7 mouse cellular contexts compared by ENCODE assay signal in genomic region chr6:47757849-47758248, GRCm38 (mm10). TPM values are rescaled to one million over a fixed set of nuclear protein-coding genes. Genes with fewer than 3 reads are reported as not detected.
DNase-seq lines count a peak whose midpoint lies in the region; ATAC-seq and TF ChIP-seq lines count a peak whose summit lies in the region.
"Not testable (repeated sequence)": the region's sequence is repeated elsewhere in the genome, so short reads cannot be mapped to it uniquely, and the experiment has no call there.

No protein-coding gene starts in this region.

- not testable (repeated sequence) for H3K79me2 ChIP-seq in liver, adult 2 months (ENCODE audit: control insufficient read depth, insufficient read depth, low read length)

- H3K27ac ChIP-seq in embryonic facial prominence, embryonic 10.5 days (replicated peaks); hindbrain, embryonic 13.5 days; liver, adult 2 months (replicated peaks; ENCODE audit: insufficient read depth, low read depth, low read length); midbrain, embryonic 14.5 days (replicated peaks; ENCODE audit: low read depth, low read length): not testable (repeated sequence)

- H3K4me2 ChIP-seq in hindbrain, embryonic 13.5 days, result 0 out of 2 replicates have a peak overlapping the region, but pooled peaks have one; percentile 37
- not testable (repeated sequence) for H3K4me2 ChIP-seq in midbrain, embryonic 14.5 days (ENCODE audit: low read length)

- not testable (repeated sequence) for H3K27me3 ChIP-seq in embryonic facial prominence, embryonic 10.5 days (replicated peaks; ENCODE audit: low read depth, poor library complexity, severe bottlenecking); hindbrain, embryonic 13.5 days; liver, adult 2 months (ENCODE audit: control insufficient read depth, insufficient read depth, low read length); midbrain, embryonic 14.5 days (ENCODE audit: control insufficient read depth, insufficient read depth, low read length)

- H3K4me1 ChIP-seq in embryonic facial prominence, embryonic 10.5 days; hindbrain, embryonic 13.5 days (replicated peaks); liver, adult 2 months (ENCODE audit: control insufficient read depth, insufficient read depth, low read length); midbrain, embryonic 14.5 days (ENCODE audit: control insufficient read depth, insufficient read depth, low read length): not testable (repeated sequence)

- not testable (repeated sequence) for TF ChIP-seq POLR2A in liver, adult 2 months (IDR thresholded peaks at IDR 0.05; ENCODE audit: extremely low read depth, insufficient read depth, low read length)

- not testable (repeated sequence) for ATAC-seq in hindbrain, embryonic 13.5 days (ENCODE audit: low FRiP score); midbrain, embryonic 14.5 days (ENCODE audit: low FRiP score, low TSS enrichment)

- peak overlapping the region; percentile 46; the same call in 1 of the 2 replicates for H3K4me3 ChIP-seq in embryonic facial prominence, embryonic 10.5 days
- peak overlapping the region; percentile 24 for H3K4me3 ChIP-seq in hindbrain, embryonic 13.5 days
- H3K4me3 ChIP-seq in liver, adult 2 months (ENCODE audit: insufficient read depth, low read depth, low read length), result peak overlapping the region; percentile 30; the same call in 1 of the 2 replicates
- H3K4me3 ChIP-seq in midbrain, embryonic 14.5 days (replicated peaks; ENCODE audit: low read depth, low read length), result 0 out of 2 replicates have a peak overlapping the region, but pooled peaks have one; percentile 18

- WGBS in embryonic facial prominence, embryonic 10.5 days, result 3% methylated on average over 22 of the region's 38 CpGs
- 1% methylated on average over 20 of the region's 38 CpGs for WGBS in hindbrain, embryonic 13.5 days
- 4% methylated on average over 20 of the region's 38 CpGs for WGBS in liver, adult 2 months
- 4% methylated on average over 16 of the region's 38 CpGs for WGBS in midbrain, embryonic 14.5 days

- not testable (repeated sequence) for TF ChIP-seq CTCF in liver, adult 2 months (IDR thresholded peaks at IDR 0.05; ENCODE audit: low read depth, low read length)

- H3K36me3 ChIP-seq in embryonic facial prominence, embryonic 10.5 days (replicated peaks); hindbrain, embryonic 13.5 days; liver, adult 2 months (ENCODE audit: control insufficient read depth, insufficient read depth, low read length); midbrain, embryonic 14.5 days (ENCODE audit: control insufficient read depth, insufficient read depth, low read length): not testable (repeated sequence)

- H3K9ac ChIP-seq in hindbrain, embryonic 13.5 days; midbrain, embryonic 14.5 days (replicated peaks; ENCODE audit: low read length): not testable (repeated sequence)
- 0 out of 2 replicates have a peak overlapping the region, but pooled peaks have one; percentile 47 for H3K9ac ChIP-seq in liver, adult 2 months (ENCODE audit: low read depth, low read length)

- H3K9me3 ChIP-seq in embryonic facial prominence, embryonic 10.5 days; hindbrain, embryonic 13.5 days; midbrain, embryonic 14.5 days (ENCODE audit: control insufficient read depth, low read length): not testable (repeated sequence)

- DNase-seq in embryonic facial prominence, embryonic 10.5 days (ENCODE audit: low spot score); liver, adult 2 months (ENCODE audit: extremely low read depth, low read depth, low spot score); midbrain, embryonic 14.5 days: not testable (repeated sequence)
- peak; percentile 84 to 87 for DNase-seq in gastrocnemius, adult 8-10 months (ENCODE audit: low spot score in 2 of 2)
- DNase-seq in layer of hippocampus, adult 9-10 months (ENCODE audit: low spot score), result peak; percentile 85
- DNase-seq in spleen, adult 12 weeks (ENCODE audit: low spot score), result peak; percentile 75

RNA-seq across cellular contexts. Expression of gene Pdia4, which starts 55.4 kb away (rescaled TPM):
- 323 and 333 TPM in 2 replicates for polyA plus RNA-seq in embryonic facial prominence, embryonic 10.5 days (2016; fragmentation: Nextera tagmentation; extraction: Ambion mirVana)
- 10 to 100 TPM in 2 of 4 experiments, 1 to 10 TPM in 2; 8.4 to 12.5 (median 10.4) TPM for total RNA-seq in gastrocnemius, adult 8-10 months (2022)
- polyA plus RNA-seq in hindbrain, embryonic 13.5 days (2015; fragmentation: Nextera tagmentation; extraction: Ambion mirVana), result 177 and 180 TPM in 2 replicates
- total RNA-seq in liver, adult 2 months (2014; rRNA removed), result 244 and 280 TPM in 2 replicates
- polyA plus RNA-seq in liver, adult 2 months (2012; rRNA removed), result 69.4 and 76.6 TPM in 2 replicates
- polyA plus RNA-seq in midbrain, embryonic 14.5 days (2014; fragmentation: Nextera tagmentation; extraction: Ambion mirVana), result 107 and 148 TPM in 2 replicates
